Mouse (Mus musculus) lung, postnatal 0 days (tissue): ENCODE results near the gene Gm10073. TPM values are rescaled to one million over a fixed set of nuclear protein-coding genes. Genes with fewer than 3 reads are reported as not detected.
"Not testable (repeated sequence)": the region's sequence is repeated elsewhere in the genome, so short reads cannot be mapped to it uniquely, and the experiment has no call there.

ENCODE experiments used
- ATAC-seq: fragments of 200-750 bp; cut with Nextera tagmentation; 2 replicates; pipeline ENCODE4 v1.8.0; 2017; ENCODE audit warnings: moderate library complexity
- DNase-seq: peaks from one replicate; pipeline ENCODE4 v3.0.0-alpha.2; 2016; ENCODE audit warnings: low spot score
- H3K27ac ChIP-seq: fragments of 300-500 bp; sonication (generic); 2 replicates; pipeline ENCODE4 v1.5.1; 2014; ENCODE audit warnings: antibody characterized with exemption, mild to moderate bottlenecking, low read length, mixed read lengths
- H3K27me3 ChIP-seq: fragments of 300-500 bp; sonication (generic); replicated peaks from 2 replicates; pipeline ENCODE4 v1.6.1; 2014; ENCODE audit warnings: low read length, mixed read lengths; ENCODE audit not compliant: insufficient read depth
- H3K36me3 ChIP-seq: fragments of 300-500 bp; sonication (generic); 2 replicates; pipeline ENCODE4 v1.6.1; 2014; ENCODE audit warnings: low read length, mixed read lengths; ENCODE audit not compliant: insufficient read depth
- H3K4me1 ChIP-seq: fragments of 300-500 bp; sonication (generic); 2 replicates; pipeline ENCODE4 v1.6.1; 2014; ENCODE audit warnings: antibody characterized with exemption, low read depth, low read length, mixed read lengths; ENCODE audit not compliant: insufficient read depth
- H3K4me2 ChIP-seq: fragments of 300-500 bp; sonication (generic); replicated peaks from 2 replicates; pipeline ENCODE4 v1.6.1; 2014; ENCODE audit warnings: low read depth, mild to moderate bottlenecking, low read length, moderate library complexity, mixed read lengths
- H3K4me3 ChIP-seq: fragments of 300-500 bp; sonication (generic); 2 replicates; pipeline ENCODE4 v1.5.1; 2014; ENCODE audit warnings: low read depth, low read length
- H3K9ac ChIP-seq: fragments of 300-500 bp; sonication (generic); replicated peaks from 2 replicates; pipeline ENCODE4 v1.6.1; 2014; ENCODE audit warnings: low read depth, mild to moderate bottlenecking
- H3K9me3 ChIP-seq: fragments of 300-500 bp; sonication (generic); 2 replicates; pipeline ENCODE4 v1.6.1; 2016; ENCODE audit warnings: low read length, mixed read lengths
- CTCF ChIP-seq: IDR thresholded peaks from 2 replicates; pipeline ENCODE4 v1.5.1; 2016; ENCODE audit warnings: antibody characterized with exemption, mild to moderate bottlenecking
- EP300 ChIP-seq: IDR thresholded peaks from 2 replicates; pipeline ENCODE4 v1.6.1; 2016; ENCODE audit warnings: antibody characterized with exemption, mild to moderate bottlenecking, control low read depth
- WGBS: fragments of 180-500 bp; shearing (Covaris S2); extraction: QIAGEN DNeasy Blood & Tissue Kit; methylation state at CpG from one replicate; pipeline ENCODE4 v1.1.7; 2014; 5-methylcytosine and 5-hydroxymethylcytosine counted together
- polyA plus RNA-seq: library from polyadenylated mRNA; unstranded; fragments of >200 nt; fragmentation: Nextera tagmentation; extraction: Ambion mirVana; gene quantifications from 2 replicates; pipeline ENCODE4 v1.2.1, GENCODE M21; 2015

The Gm10073 gene
- polyA plus RNA-seq, 1 experiment from 2014 or later: 9.0 TPM

DNA sequence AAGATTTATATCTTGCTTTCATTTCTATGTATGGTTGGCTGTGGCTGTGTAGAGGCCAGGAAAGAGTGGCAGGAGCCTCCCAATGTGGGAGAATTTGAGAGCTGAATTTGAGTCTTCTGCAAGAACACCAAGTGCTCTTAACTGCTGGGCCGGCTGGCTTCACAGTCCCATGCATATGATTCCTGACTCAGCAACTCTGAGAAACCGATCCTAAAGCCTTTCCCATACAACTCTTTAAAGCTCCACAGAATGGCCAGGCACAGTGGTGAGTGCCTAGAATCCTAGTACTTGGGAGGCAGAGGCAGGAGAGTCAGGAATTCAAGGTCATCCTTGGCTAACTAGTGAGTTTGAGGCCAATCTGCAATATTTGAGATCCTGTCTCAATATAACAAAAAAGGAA lies 6.2 kb upstream of the Gm10073 start:
- Histone ChIP-seq H3K27me3 (no peaks in the 10 kb centered on the region), H3K4me3 (no peak overlapping the region), H3K4me1 (peaks cover 5% of the 10 kb centered on the region; the same call in 1 of the 2 replicates), H3K27ac (no peak overlapping the region), H3K36me3 (no peaks in the 10 kb centered on the region), H3K9ac (no peak overlapping the region), H3K4me2 (no peak overlapping the region), H3K9me3 (no peaks in the 10 kb centered on the region)
- ATAC-seq (no peak), DNase-seq (no peak)
- 68% methylated on average over 2 of the region's 2 CpGs for WGBS
- no peak for TF ChIP-seq EP300
- TF ChIP-seq CTCF: no peak

DNA sequence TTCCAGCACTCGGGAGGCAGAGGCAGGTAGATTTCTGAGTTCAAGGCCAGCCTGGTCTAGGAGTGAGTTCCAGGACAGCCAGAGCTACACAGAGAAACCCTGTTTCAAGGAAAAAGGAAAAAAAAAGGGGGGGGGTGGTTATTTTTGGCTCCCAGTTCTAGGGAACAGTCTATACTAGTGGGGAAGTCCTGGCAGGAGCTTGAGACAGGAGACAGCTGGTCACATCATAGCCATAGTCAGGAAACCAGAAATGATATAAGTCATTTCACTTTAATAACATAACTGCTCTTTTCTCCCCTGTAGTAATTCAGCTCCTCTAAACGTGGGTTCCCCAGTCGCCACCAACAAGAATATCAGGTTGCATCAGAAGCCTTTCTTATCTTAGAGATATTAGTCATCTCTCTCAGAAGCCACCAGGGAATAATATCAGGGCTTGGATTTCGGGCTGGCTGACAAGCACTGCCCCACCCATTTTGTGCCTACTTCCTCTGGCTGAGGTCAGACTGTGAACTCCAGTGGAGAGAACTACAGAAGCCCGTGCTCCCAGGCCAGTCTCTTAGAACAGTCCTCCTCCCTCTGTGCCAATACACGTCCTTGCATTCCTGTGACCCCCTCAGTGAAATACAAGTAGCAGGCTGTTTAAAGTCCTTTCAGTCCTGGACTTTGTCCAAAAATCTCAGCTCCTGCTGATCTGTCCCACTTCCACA lies 3.7 kb upstream of the Gm10073 start:
- H3K27ac ChIP-seq: peak overlapping the region; percentile 34; the same call in 1 of the 2 replicates
- peak; percentile 91 for ATAC-seq
- 15% methylated on average over 6 of the region's 6 CpGs for WGBS

DNA sequence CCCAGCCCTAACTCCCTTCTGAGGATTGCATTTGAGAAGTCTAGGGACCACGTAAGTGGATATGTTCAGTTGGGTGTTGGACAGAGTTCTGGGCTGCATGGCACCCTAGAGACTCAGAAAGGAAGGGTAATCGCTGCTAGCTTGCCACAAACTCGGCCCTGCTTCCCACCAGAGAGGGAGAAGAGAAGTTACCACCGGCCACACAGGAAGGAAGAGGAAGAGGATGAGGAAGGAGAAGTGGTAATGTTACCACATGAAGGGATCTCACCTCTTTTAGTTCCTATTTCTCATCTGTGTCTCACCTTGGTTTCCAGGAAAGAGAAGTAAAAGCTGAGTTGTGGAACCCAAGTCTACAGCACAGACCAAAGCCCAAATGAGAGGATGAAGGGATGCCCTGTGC lies 1.0 kb upstream of the Gm10073 start:
- Histone ChIP-seq H3K9ac (no peak overlapping the region), H3K27me3 (no peaks in the 10 kb centered on the region), H3K27ac (no peak overlapping the region), H3K4me2 (no peak overlapping the region), H3K9me3 (no peaks in the 10 kb centered on the region), H3K4me1 (peaks cover 5% of the 10 kb centered on the region; the same call in 1 of the 2 replicates), H3K4me3 (no peak overlapping the region), H3K36me3 (no peaks in the 10 kb centered on the region)
- TF ChIP-seq EP300 (no peak), CTCF (no peak)
- DNase-seq (no peak), ATAC-seq (no peak)
- WGBS: 64% methylated on average over 4 of the region's 4 CpGs

More for the DNA sequence above, 3.7 kb upstream of the Gm10073 start:
- Histone ChIP-seq H3K27me3 (no peaks in the 10 kb centered on the region), H3K4me2 (no peak overlapping the region), H3K36me3 (no peaks in the 10 kb centered on the region), H3K9ac (no peak overlapping the region), H3K4me3 (no peak overlapping the region), H3K4me1 (peaks cover 5% of the 10 kb centered on the region; the same call in 1 of the 2 replicates), H3K9me3 (no peaks in the 10 kb centered on the region)
- TF ChIP-seq CTCF (no peak), EP300 (peak; percentile 62)
- DNase-seq: peak; percentile 90

DNA sequence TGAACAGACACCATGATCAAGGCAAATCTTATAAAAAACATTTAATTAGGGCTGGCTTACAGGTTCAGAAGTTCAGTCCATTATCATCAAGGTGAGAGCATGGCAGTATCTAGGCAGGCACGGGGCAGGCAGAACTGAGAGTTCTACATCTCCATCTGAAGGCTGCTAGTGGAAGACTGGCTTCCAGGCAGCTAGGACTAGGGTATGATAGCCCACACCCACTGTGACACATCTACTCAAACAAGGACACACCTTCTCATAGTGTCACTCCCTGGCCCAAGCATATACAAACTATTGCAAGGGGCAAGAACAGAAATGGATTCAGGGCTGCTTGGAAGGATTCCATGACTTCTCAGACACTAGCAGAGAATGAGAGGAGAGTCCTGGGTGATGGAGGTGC lies 1.1 kb downstream of the Gm10073 start:
- 47% methylated on average over 1 of the region's 1 CpGs for WGBS
- H3K27ac ChIP-seq, ATAC-seq, H3K4me1 ChIP-seq, DNase-seq, H3K4me3 ChIP-seq, H3K27me3 ChIP-seq, H3K4me2 ChIP-seq, H3K9me3 ChIP-seq, H3K36me3 ChIP-seq, H3K9ac ChIP-seq: not testable (repeated sequence)

DNA sequence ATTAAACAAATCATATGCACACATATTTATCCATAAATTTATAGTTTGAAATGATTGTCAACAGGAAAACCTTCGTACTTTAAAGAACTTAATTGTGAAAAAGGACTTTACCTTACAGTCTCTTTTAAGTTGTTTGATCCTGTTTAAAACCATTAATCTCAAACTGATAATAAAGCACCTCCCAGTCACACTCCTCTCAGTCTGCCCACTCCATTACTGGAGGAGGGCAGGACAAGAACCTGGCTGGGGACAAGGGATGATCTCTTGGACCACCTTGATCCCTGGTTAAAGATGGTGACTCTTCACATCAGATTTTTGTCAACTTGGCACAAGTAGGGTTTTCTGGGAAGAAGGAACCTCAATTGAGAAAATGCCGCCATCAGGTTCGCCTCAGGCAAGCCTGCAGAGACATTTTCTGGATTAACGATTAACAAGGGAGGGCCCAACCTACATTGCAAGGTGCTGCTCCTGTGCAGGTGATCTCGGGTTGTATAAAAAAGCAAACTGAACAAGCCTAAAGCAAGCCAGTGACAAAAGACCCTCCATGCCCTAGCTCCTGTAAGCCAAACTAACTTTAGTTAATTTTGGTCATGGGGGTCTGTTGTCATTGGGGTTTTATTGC lies 1.6 kb downstream of the Gm10073 start:
- DNase-seq (no peak), ATAC-seq (no peak)
- Histone ChIP-seq H3K4me2 (no peak overlapping the region), H3K36me3 (no peaks in the 10 kb centered on the region), H3K4me1 (peaks cover 3% of the 10 kb centered on the region; the same call in 1 of the 2 replicates), H3K9me3 (no peaks in the 10 kb centered on the region), H3K4me3 (no peak overlapping the region), H3K27me3 (no peaks in the 10 kb centered on the region), H3K27ac (no peak overlapping the region), H3K9ac (no peak overlapping the region)
- WGBS: 45% methylated on average over 5 of the region's 5 CpGs
- TF ChIP-seq EP300 (no peak), CTCF (no peak)

DNA sequence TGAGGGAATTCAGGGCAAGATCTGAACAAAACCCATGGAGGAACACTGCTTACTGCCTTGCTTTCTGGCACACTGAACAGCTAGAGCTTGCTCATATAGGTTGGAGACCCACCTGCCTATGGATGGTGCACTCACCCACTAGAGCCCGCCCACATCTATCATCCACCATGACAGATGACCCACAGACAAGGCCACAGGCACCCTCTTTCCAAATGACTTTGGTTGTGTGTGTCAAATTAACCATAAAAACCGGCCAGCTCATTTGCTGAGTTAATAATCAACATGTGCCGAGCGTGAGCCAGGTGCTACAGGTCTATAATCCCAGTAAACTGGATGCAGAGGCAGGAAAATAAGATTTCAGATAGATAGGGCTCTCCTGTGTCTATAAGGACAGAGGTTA lies 2.9 kb downstream of the Gm10073 start:
- Histone ChIP-seq H3K36me3 (no peaks in the 10 kb centered on the region), H3K4me1 (no peaks in the 10 kb centered on the region), H3K9ac (no peak overlapping the region), H3K4me3 (no peak overlapping the region), H3K27me3 (no peaks in the 10 kb centered on the region), H3K4me2 (no peak overlapping the region), H3K27ac (no peak overlapping the region), H3K9me3 (no peaks in the 10 kb centered on the region)
- 72% methylated on average over 4 of the region's 4 CpGs for WGBS
- DNase-seq (no peak), ATAC-seq (no peak)
- TF ChIP-seq CTCF (no peak), EP300 (no peak)
